ENCODE assay signal across 24 mouse cellular contexts in genomic region chr1:59298491-59299090, GRCm38 (mm10). TPM values are rescaled to one million over a fixed set of nuclear protein-coding genes. Genes with fewer than 3 reads are reported as not detected.
DNase-seq lines count a peak whose midpoint lies in the region; ATAC-seq and TF ChIP-seq lines count a peak whose summit lies in the region.
"Had no signal": no experiment of that assay in that cellular context is flagged by ENCODE, and none has a peak within 500 bp of the region (broad histone marks: within the 10 kb centered on the region; RNA-seq: fewer than 3 reads in every experiment).

No protein-coding gene starts in this region.

- no peaks in the 10 kb centered on the region for H3K36me3 ChIP-seq in kidney, embryonic 16.5 days (ENCODE audit: insufficient read depth, low read length)
- H3K36me3 ChIP-seq in forebrain, postnatal 0 days (ENCODE audit: insufficient read depth): no peaks in the 10 kb centered on the region
- H3K36me3 ChIP-seq: hindbrain, embryonic 12.5 days; liver, embryonic 12.5 days; stomach, embryonic 15.5 days had no signal

- peak overlapping the region; percentile 29; the same call in 1 of the 2 replicates for H3K27ac ChIP-seq in kidney, embryonic 16.5 days (ENCODE audit: low read length)
- H3K27ac ChIP-seq in forebrain, postnatal 0 days (ENCODE audit: low read depth, low read length): no peak overlapping the region
- H3K27ac ChIP-seq: hindbrain, embryonic 12.5 days; left cerebral cortex, adult 2 months; liver, embryonic 12.5 days; stomach, embryonic 15.5 days had no signal

- H3K4me3 ChIP-seq in kidney, embryonic 16.5 days (ENCODE audit: low read length): no peak overlapping the region
- H3K4me3 ChIP-seq in forebrain, postnatal 0 days (ENCODE audit: low read depth, low read length): no peak overlapping the region
- H3K4me3 ChIP-seq: hindbrain, embryonic 12.5 days; left cerebral cortex, adult 2 months; liver, embryonic 12.5 days; stomach, embryonic 15.5 days had no signal

- no peak for TF ChIP-seq POLR2A in brain, embryonic 14.5 days (IDR thresholded peaks at IDR 0.05; ENCODE audit: borderline replicate concordance, extremely low read depth, insufficient read depth, insufficient read length, poor library complexity, severe bottlenecking)

- DNase-seq in kidney, adult 8-10 months: no peak
- DNase-seq in Muller cell, postnatal 12 days (ENCODE audit: inconsistent ontology term): peak; percentile 64
- peak; percentile 10 for DNase-seq in brain, embryonic 14.5 days (ENCODE audit: low read depth)
- peak; percentile 33 for DNase-seq in thymus, postnatal 25 days
- no peak for DNase-seq in left cerebral cortex, adult 18-20 months (ENCODE audit: low spot score in 2 of 2)
- DNase-seq in forebrain, postnatal 0 days: no peak
- DNase-seq: adrenal gland, postnatal 10 days; cerebellum, adult 11 months; cerebellum, postnatal 25 days; embryo, embryonic 11 days; gastrocnemius, postnatal 14 days; heart, postnatal 10 days; kidney, postnatal 10 days; left cerebral cortex, postnatal 4 days; lung, adult 2 months; lung, postnatal 4 days; right cerebral cortex, postnatal 25 days had no signal

- no peaks in the 10 kb centered on the region for H3K9me3 ChIP-seq in kidney, embryonic 16.5 days (ENCODE audit: low read length)
- H3K9me3 ChIP-seq in forebrain, postnatal 0 days (ENCODE audit: low read length): no peaks in the 10 kb centered on the region
- H3K9me3 ChIP-seq: hindbrain, embryonic 12.5 days; liver, embryonic 12.5 days; stomach, embryonic 15.5 days had no signal

- H3K9ac ChIP-seq in kidney, embryonic 16.5 days (replicated peaks; ENCODE audit: low read length): no peak overlapping the region
- no peak overlapping the region for H3K9ac ChIP-seq in forebrain, postnatal 0 days
- H3K9ac ChIP-seq: hindbrain, embryonic 12.5 days; liver, embryonic 12.5 days; stomach, embryonic 15.5 days had no signal

- H3K27me3 ChIP-seq in kidney, embryonic 16.5 days (ENCODE audit: insufficient read depth, low read length): no peaks in the 10 kb centered on the region
- H3K27me3 ChIP-seq in forebrain, postnatal 0 days (ENCODE audit: insufficient read depth, low read length): no peaks in the 10 kb centered on the region
- H3K27me3 ChIP-seq: hindbrain, embryonic 12.5 days; liver, embryonic 12.5 days; Patski; stomach, embryonic 15.5 days had no signal

- ATAC-seq in kidney, embryonic 16.5 days (ENCODE audit: low FRiP score, low TSS enrichment): no peak
- no peak for ATAC-seq in forebrain, postnatal 0 days
- ATAC-seq: activated CD4-positive, CD25-positive, alpha-beta regulatory T cell, adult 4 months; liver, embryonic 12.5 days; Patski had no signal

- H3K4me1 ChIP-seq in kidney, embryonic 16.5 days (ENCODE audit: insufficient read depth, low read length): peaks cover 3% of the 10 kb centered on the region; the same call in 1 of the 2 replicates
- H3K4me1 ChIP-seq in forebrain, postnatal 0 days (ENCODE audit: insufficient read depth): no peaks in the 10 kb centered on the region
- H3K4me1 ChIP-seq: hindbrain, embryonic 12.5 days; liver, embryonic 12.5 days; stomach, embryonic 15.5 days had no signal

- H3K4me2 ChIP-seq in kidney, embryonic 16.5 days (replicated peaks; ENCODE audit: low read depth, low read length): no peak overlapping the region
- H3K4me2 ChIP-seq in forebrain, postnatal 0 days (ENCODE audit: low read depth): no peak overlapping the region
- H3K4me2 ChIP-seq: hindbrain, embryonic 12.5 days; liver, embryonic 12.5 days; stomach, embryonic 15.5 days had no signal

- 48% methylated on average over 9 of the region's 9 CpGs for WGBS in kidney, embryonic 16.5 days
- 64% methylated on average over 9 of the region's 9 CpGs for WGBS in forebrain, postnatal 0 days

- no peak for TF ChIP-seq CTCF in brain, embryonic 14.5 days (IDR thresholded peaks at IDR 0.05; ENCODE audit: borderline replicate concordance, extremely low read depth, insufficient read depth, insufficient read length)
- TF ChIP-seq CTCF in forebrain, postnatal 0 days (IDR thresholded peaks at IDR 0.05; ENCODE audit: low read depth): no peak

RNA-seq across cellular contexts. Expression of gene Cdk15, which starts 41.9 kb away (rescaled TPM):
- polyA plus RNA-seq in kidney, embryonic 16.5 days (2015; fragmentation: Nextera tagmentation; extraction: Ambion mirVana): 0.76 and 1.4 TPM in 2 replicates
- 0.30 and 0.41 TPM in 2 replicates for polyA plus RNA-seq in brain, embryonic 14.5 days (2012; rRNA removed)
- under 1 TPM; 0.42 to 0.44 TPM for total RNA-seq in left cerebral cortex, adult 18-20 months (2021)
- total RNA-seq in forebrain, postnatal 0 days (2014; rRNA removed): 0.14 TPM in 1 of 2 replicates, not detected in the other
- polyA plus RNA-seq in forebrain, postnatal 0 days (2015; fragmentation: Nextera tagmentation; extraction: Ambion mirVana): 0.62 and 1.0 TPM in 2 replicates
- total RNA-seq: adrenal gland, postnatal 10 days had no signal
- polyA plus RNA-seq: activated CD4-positive, CD25-positive, alpha-beta regulatory T cell, adult 4 months; liver, embryonic 12.5 days; lung, adult 2 months had no signal

Comparison
In these comparisons a context has a peak if more than half of its experiments do, and no peak if none do; other contexts are left out.
1. DNase-seq: peak in Muller cell, postnatal 12 days (single experiment), brain, embryonic 14.5 days (single experiment) and thymus, postnatal 25 days (single experiment); none in kidney, adult 8-10 months (0 of 2), left cerebral cortex, adult 18-20 months (0 of 2) and forebrain, postnatal 0 days (single experiment).